Mouse (Mus musculus) heart, embryonic 13.5 days (tissue): ENCODE results near the gene Hs3st3b1. TPM values are rescaled to one million over a fixed set of nuclear protein-coding genes. Genes with fewer than 3 reads are reported as not detected.

Experiments
- ATAC-seq: fragments of 200-750 bp; cut with Nextera tagmentation; 2 replicates; pipeline ENCODE4 v1.8.0; 2017; ENCODE audit warnings: moderate TSS enrichment; ENCODE audit not compliant: insufficient number of reproducible peaks, low FRiP score, low TSS enrichment; ENCODE audit errors: extremely low read depth
- H3K27ac ChIP-seq: fragments of 300-500 bp; sonication (generic); replicated peaks from 2 replicates; pipeline ENCODE4 v1.5.1; 2015; ENCODE audit warnings: moderate library complexity, mild to moderate bottlenecking, inconsistent platforms
- H3K27me3 ChIP-seq: fragments of 300-500 bp; sonication (generic); replicated peaks from 2 replicates; pipeline ENCODE4 v1.6.1; 2015; ENCODE audit warnings: mild to moderate bottlenecking, inconsistent platforms
- H3K36me3 ChIP-seq: fragments of 300-500 bp; sonication (generic); 2 replicates; pipeline ENCODE4 v1.6.1; 2015; ENCODE audit warnings: mild to moderate bottlenecking, inconsistent platforms
- H3K4me1 ChIP-seq: fragments of 300-500 bp; sonication (generic); 2 replicates; pipeline ENCODE4 v1.6.1; 2015; ENCODE audit warnings: inconsistent platforms
- H3K4me2 ChIP-seq: fragments of 300-500 bp; sonication (generic); 2 replicates; pipeline ENCODE4 v1.6.1; 2015; ENCODE audit warnings: inconsistent platforms, mild to moderate bottlenecking, moderate library complexity
- H3K4me3 ChIP-seq: fragments of 300-500 bp; sonication (generic); 2 replicates; pipeline ENCODE4 v1.5.1; 2015; ENCODE audit warnings: moderate library complexity, mild to moderate bottlenecking, inconsistent platforms
- H3K9ac ChIP-seq: fragments of 300-500 bp; sonication (generic); 2 replicates; pipeline ENCODE4 v1.6.1; 2015; ENCODE audit warnings: inconsistent platforms, mild to moderate bottlenecking, moderate library complexity
- H3K9me3 ChIP-seq: fragments of 300-500 bp; sonication (generic); 2 replicates; pipeline ENCODE4 v1.6.1; 2016; ENCODE audit warnings: inconsistent platforms
- WGBS: fragments of 180-500 bp; shearing (Covaris S2); methylation state at CpG from one replicate; pipeline ENCODE4 v1.1.7; 2015; ENCODE audit warnings: mixed read lengths; 5-methylcytosine and 5-hydroxymethylcytosine counted together
- polyA plus RNA-seq: library from polyadenylated mRNA; unstranded; fragments of >200 nt; fragmentation: Nextera tagmentation; extraction: Ambion mirVana; gene quantifications from 2 replicates; pipeline ENCODE4 v1.2.1, GENCODE M21; 2015

Hs3st3b1 gene
- polyA plus RNA-seq: 2.2 and 2.7 TPM in 2 replicates

- Histone ChIP-seq H3K27me3 (peaks cover 95% of the 10 kb centered on the region), H3K36me3 (no peaks in the 10 kb centered on the region), H3K27ac (no peak within 1 kb of the TSS), H3K9ac (peak within 1 kb of the TSS; percentile 81), H3K4me1 (peaks cover 64% of the 10 kb centered on the region), H3K4me2 (peak within 1 kb of the TSS; percentile 99), H3K4me3 (peak within 1 kb of the TSS; percentile 68), H3K9me3 (no peaks in the 10 kb centered on the region)
- WGBS: under 1% methylated on average over 43 of the region's 43 CpGs
- peak; percentile 87 for ATAC-seq
Measured at GRCm38 (mm10) chr11:63922091-63922621, at the start of gene Hs3st3b1. TSS of gene Hs3st3b1 (minus strand) at chr11:63922290.

- no peak overlapping the region for H3K9ac ChIP-seq
- no peak overlapping the region for H3K4me2 ChIP-seq
- no peak overlapping the region for H3K27ac ChIP-seq
- peaks cover 35% of the 10 kb centered on the region for H3K36me3 ChIP-seq
- ATAC-seq: no peak
- WGBS: 91% methylated on average over 9 of the region's 9 CpGs
- H3K9me3 ChIP-seq: no peaks in the 10 kb centered on the region
- no peaks in the 10 kb centered on the region for H3K27me3 ChIP-seq
- H3K4me3 ChIP-seq: no peak overlapping the region
- H3K4me1 ChIP-seq: peaks cover 26% of the 10 kb centered on the region
Measured at GRCm38 (mm10) chr11:63971462-63971861, 49.4 kb upstream of the Hs3st3b1 start.

- no peak overlapping the region for H3K9ac ChIP-seq
- H3K27ac ChIP-seq: no peak overlapping the region
- 84% methylated on average over 6 of the region's 6 CpGs for WGBS
- H3K4me1 ChIP-seq: peaks cover 26% of the 10 kb centered on the region
- peaks cover 31% of the 10 kb centered on the region for H3K36me3 ChIP-seq
- H3K9me3 ChIP-seq: no peaks in the 10 kb centered on the region
- H3K4me3 ChIP-seq: no peak overlapping the region
- H3K27me3 ChIP-seq: no peaks in the 10 kb centered on the region
- no peak overlapping the region for H3K4me2 ChIP-seq
- ATAC-seq: no peak
Measured at GRCm38 (mm10) chr11:63970818-63971217, 48.7 kb upstream of the Hs3st3b1 start.

GRCm38 (mm10) chr11:63969205-63969910 lies 47.3 kb upstream of the Hs3st3b1 start:
- no peaks in the 10 kb centered on the region for H3K27me3 ChIP-seq
- no peak overlapping the region for H3K27ac ChIP-seq
- WGBS: 55% methylated on average over 11 of the region's 11 CpGs
- H3K4me3 ChIP-seq: no peak overlapping the region
- ATAC-seq: no peak
- peaks cover 18% of the 10 kb centered on the region for H3K36me3 ChIP-seq
- H3K4me2 ChIP-seq: no peak overlapping the region
- H3K4me1 ChIP-seq: peaks cover 23% of the 10 kb centered on the region
- H3K9me3 ChIP-seq: no peaks in the 10 kb centered on the region
- H3K9ac ChIP-seq: no peak overlapping the region

GRCm38 (mm10) chr11:63968388-63969035 lies 46.4 kb upstream of the Hs3st3b1 start:
- 29% methylated on average over 3 of the region's 3 CpGs for WGBS
- no peak overlapping the region for H3K9ac ChIP-seq
- H3K4me3 ChIP-seq: no peak overlapping the region
- peaks cover 21% of the 10 kb centered on the region for H3K36me3 ChIP-seq
- no peak overlapping the region for H3K4me2 ChIP-seq
- ATAC-seq: no peak
- no peaks in the 10 kb centered on the region for H3K9me3 ChIP-seq
- H3K27ac ChIP-seq: no peak overlapping the region
- H3K27me3 ChIP-seq: no peaks in the 10 kb centered on the region
- peaks cover 23% of the 10 kb centered on the region for H3K4me1 ChIP-seq

GRCm38 (mm10) chr11:63967641-63968387 lies 45.7 kb upstream of the Hs3st3b1 start:
- no peaks in the 10 kb centered on the region for H3K27me3 ChIP-seq
- H3K4me1 ChIP-seq: peaks cover 23% of the 10 kb centered on the region
- ATAC-seq: no peak
- H3K4me3 ChIP-seq: no peak overlapping the region
- H3K36me3 ChIP-seq: peaks cover 21% of the 10 kb centered on the region
- no peak overlapping the region for H3K27ac ChIP-seq
- no peak overlapping the region for H3K9ac ChIP-seq
- no peak overlapping the region for H3K4me2 ChIP-seq
- WGBS: 75% methylated on average over 9 of the region's 9 CpGs
- H3K9me3 ChIP-seq: no peaks in the 10 kb centered on the region

GRCm38 (mm10) chr11:63965437-63965836 lies 43.3 kb upstream of the Hs3st3b1 start:
- Histone ChIP-seq H3K36me3 (peaks cover 15% of the 10 kb centered on the region), H3K4me1 (peaks cover 23% of the 10 kb centered on the region), H3K4me2 (no peak overlapping the region), H3K9ac (no peak overlapping the region), H3K4me3 (no peak overlapping the region), H3K27ac (no peak overlapping the region), H3K9me3 (no peaks in the 10 kb centered on the region), H3K27me3 (no peaks in the 10 kb centered on the region)
- 60% methylated on average over 5 of the region's 5 CpGs for WGBS
- no peak for ATAC-seq

GRCm38 (mm10) chr11:63957207-63957606 lies 35.1 kb upstream of the Hs3st3b1 start:
- no peak overlapping the region for H3K27ac ChIP-seq
- no peak overlapping the region for H3K4me2 ChIP-seq
- H3K36me3 ChIP-seq: no peaks in the 10 kb centered on the region
- no peak for ATAC-seq
- WGBS: 29% methylated on average over 4 of the region's 4 CpGs
- H3K4me3 ChIP-seq: no peak overlapping the region
- peaks cover 12% of the 10 kb centered on the region for H3K4me1 ChIP-seq
- peaks cover 15% of the 10 kb centered on the region for H3K27me3 ChIP-seq
- no peak overlapping the region for H3K9ac ChIP-seq
- no peaks in the 10 kb centered on the region for H3K9me3 ChIP-seq

- ATAC-seq: 0 out of 2 replicates have a peak, but pooled peaks have one; percentile 17
Measured at GRCm38 (mm10) chr11:63956748-63957147, 34.7 kb upstream of the Hs3st3b1 start.

GRCm38 (mm10) chr11:63953887-63954286 lies 31.8 kb upstream of the Hs3st3b1 start:
- Histone ChIP-seq H3K4me2 (no peak overlapping the region), H3K9ac (no peak overlapping the region), H3K27ac (no peak overlapping the region), H3K4me3 (no peak overlapping the region), H3K9me3 (no peaks in the 10 kb centered on the region), H3K27me3 (peaks cover 26% of the 10 kb centered on the region), H3K36me3 (no peaks in the 10 kb centered on the region), H3K4me1 (peaks cover 19% of the 10 kb centered on the region)
- WGBS: 76% methylated on average over 2 of the region's 2 CpGs
- no peak for ATAC-seq

More at GRCm38 (mm10) chr11:63956748-63957147, 34.7 kb upstream of the Hs3st3b1 start:
- H3K9me3 ChIP-seq: no peaks in the 10 kb centered on the region
- H3K4me1 ChIP-seq: peaks cover 17% of the 10 kb centered on the region
- no peak overlapping the region for H3K27ac ChIP-seq
- H3K36me3 ChIP-seq: no peaks in the 10 kb centered on the region
- no peak overlapping the region for H3K9ac ChIP-seq
- no peak overlapping the region for H3K4me3 ChIP-seq
- 30% methylated on average over 7 of the region's 7 CpGs for WGBS
- H3K4me2 ChIP-seq: no peak overlapping the region
- peaks cover 17% of the 10 kb centered on the region for H3K27me3 ChIP-seq

GRCm38 (mm10) chr11:63952743-63953191 lies 30.7 kb upstream of the Hs3st3b1 start:
- Histone ChIP-seq H3K4me2 (no peak overlapping the region), H3K4me3 (no peak overlapping the region), H3K27me3 (peaks cover 25% of the 10 kb centered on the region), H3K36me3 (no peaks in the 10 kb centered on the region), H3K27ac (no peak overlapping the region), H3K4me1 (peaks cover 20% of the 10 kb centered on the region), H3K9ac (no peak overlapping the region), H3K9me3 (no peaks in the 10 kb centered on the region)
- no peak for ATAC-seq
- WGBS: 46% methylated on average over 4 of the region's 4 CpGs
